Mouse (Mus musculus) limb, embryonic 11.5 days (tissue): ENCODE data around the gene Tnik. TPM values are rescaled to one million over a fixed set of nuclear protein-coding genes. Genes with fewer than 3 reads are reported as not detected.

Experiments used
- ATAC-seq: fragments of 200-750 bp; cut with Nextera tagmentation; 2 replicates; pipeline ENCODE4 v1.8.0; 2017; ENCODE audit warnings: low read depth; ENCODE audit not compliant: insufficient number of reproducible peaks, low FRiP score, low TSS enrichment
- DNase-seq: peaks from one replicate; pipeline ENCODE4 v3.0.0-alpha.2; 2015; ENCODE audit warnings: low spot score
- H3K27ac ChIP-seq: fragments of 300-500 bp; sonication (generic); replicated peaks from 2 replicates; pipeline ENCODE4 v1.5.1; 2014; ENCODE audit warnings: low read depth, mild to moderate bottlenecking, low read length
- H3K27me3 ChIP-seq: fragments of 300-500 bp; sonication (generic); 2 replicates; pipeline ENCODE4 v1.6.1; 2014; ENCODE audit warnings: mild to moderate bottlenecking, low read length, mixed read lengths; ENCODE audit not compliant: control insufficient read depth, insufficient read depth
- H3K36me3 ChIP-seq: fragments of 300-500 bp; sonication (generic); 2 replicates; pipeline ENCODE4 v1.6.1; 2014; ENCODE audit warnings: mild to moderate bottlenecking, low read length, moderate library complexity, mixed read lengths; ENCODE audit not compliant: control insufficient read depth, insufficient read depth
- H3K4me1 ChIP-seq: fragments of 300-500 bp; sonication (generic); 2 replicates; pipeline ENCODE4 v1.6.1; 2014; ENCODE audit warnings: low read length, mixed read lengths; ENCODE audit not compliant: control insufficient read depth, insufficient read depth
- H3K4me2 ChIP-seq: fragments of 300-500 bp; sonication (generic); 2 replicates; pipeline ENCODE4 v1.6.1; 2014; ENCODE audit warnings: low read depth, mild to moderate bottlenecking, moderate library complexity; ENCODE audit not compliant: severe bottlenecking
- H3K4me3 ChIP-seq: fragments of 300-500 bp; sonication (generic); 2 replicates; pipeline ENCODE4 v1.5.1; 2014; ENCODE audit warnings: low read depth, low read length
- H3K9ac ChIP-seq: fragments of 300-500 bp; sonication (generic); 2 replicates; pipeline ENCODE4 v1.6.1; 2014; ENCODE audit warnings: mild to moderate bottlenecking, low read length
- H3K9me3 ChIP-seq: fragments of 300-500 bp; sonication (generic); 2 replicates; pipeline ENCODE4 v1.6.1; 2016; ENCODE audit warnings: low read length; ENCODE audit not compliant: control insufficient read depth
- WGBS: fragments of 180-500 bp; shearing (Covaris S2); extraction: QIAGEN DNeasy Blood & Tissue Kit; methylation state at CpG from one replicate; pipeline ENCODE4 v1.1.7; 2014; 5-methylcytosine and 5-hydroxymethylcytosine counted together
- polyA plus RNA-seq: library from polyadenylated mRNA; unstranded; fragments of >200 nt; fragmentation: Nextera tagmentation; extraction: Ambion mirVana; gene quantifications from 2 replicates; pipeline ENCODE4 v1.2.1, GENCODE M21; 2014

Gene Tnik
- polyA plus RNA-seq, 1 experiment from 2014 or later, result 4.1 TPM

DNA sequence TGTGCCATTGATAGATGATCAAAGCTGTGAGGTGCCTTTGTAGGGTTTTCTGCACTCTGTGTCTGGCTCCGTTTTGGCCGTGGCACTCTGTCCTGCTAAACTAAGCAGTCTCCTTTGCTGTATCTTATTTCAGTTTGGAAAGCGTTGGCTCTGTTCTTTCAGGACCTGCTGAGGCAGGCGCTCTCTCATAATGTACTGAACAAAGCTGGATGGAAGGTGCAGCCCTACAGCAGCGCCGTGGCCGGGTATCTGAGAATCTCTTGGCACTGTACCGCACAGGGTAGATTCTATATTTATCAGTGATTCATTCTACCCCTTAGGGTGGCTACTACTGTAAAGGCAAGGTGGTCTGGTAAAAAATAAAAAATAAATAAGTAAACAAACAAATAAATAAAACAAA, 193.8 kb downstream of the Tnik start:
- H3K9ac ChIP-seq, result no peak overlapping the region
- WGBS, result 79% methylated on average over 8 of the region's 8 CpGs
- H3K4me2 ChIP-seq, result no peak overlapping the region
- no peak overlapping the region for H3K4me3 ChIP-seq
- H3K27me3 ChIP-seq, result no peaks in the 10 kb centered on the region
- no peaks in the 10 kb centered on the region for H3K4me1 ChIP-seq
- DNase-seq (no peak), ATAC-seq (no peak)
- no peaks in the 10 kb centered on the region for H3K36me3 ChIP-seq
- no peaks in the 10 kb centered on the region for H3K9me3 ChIP-seq
- H3K27ac ChIP-seq, result no peak overlapping the region

- 74% methylated on average over 2 of the region's 2 CpGs for whole genome bisulfite sequencing
- no peak overlapping the region for H3K9ac ChIP-seq
- no peak for ATAC-seq
Observed at GRCm38 (mm10) chr3:28457517-28457916, 194.5 kb downstream of the Tnik start.

GRCm38 (mm10) chr3:28466688-28467087, 203.7 kb downstream of the Tnik start:
- Histone ChIP-seq H3K27me3 (no peaks in the 10 kb centered on the region), H3K36me3 (no peaks in the 10 kb centered on the region), H3K9ac (no peak overlapping the region), H3K4me1 (no peaks in the 10 kb centered on the region), H3K4me2 (no peak overlapping the region), H3K4me3 (no peak overlapping the region), H3K9me3 (no peaks in the 10 kb centered on the region), H3K27ac (no peak overlapping the region)
- ATAC-seq, result no peak
- 90% methylated on average over 4 of the region's 4 CpGs for WGBS
- DNase-seq, result no peak

More at GRCm38 (mm10) chr3:28457517-28457916, 194.5 kb downstream of the Tnik start:
- no peaks in the 10 kb centered on the region for H3K9me3 ChIP-seq
- no peaks in the 10 kb centered on the region for H3K27me3 ChIP-seq
- no peaks in the 10 kb centered on the region for H3K36me3 ChIP-seq
- H3K4me1 ChIP-seq, result no peaks in the 10 kb centered on the region
- H3K4me3 ChIP-seq, result no peak overlapping the region
- DNase-seq, result no peak
- H3K27ac ChIP-seq, result no peak overlapping the region
- no peak overlapping the region for H3K4me2 ChIP-seq

GRCm38 (mm10) chr3:28467148-28467754, 204.2 kb downstream of the Tnik start:
- Histone ChIP-seq H3K27me3 (no peaks in the 10 kb centered on the region), H3K36me3 (no peaks in the 10 kb centered on the region), H3K27ac (no peak overlapping the region), H3K9ac (no peak overlapping the region), H3K4me2 (no peak overlapping the region), H3K4me3 (no peak overlapping the region), H3K9me3 (no peaks in the 10 kb centered on the region), H3K4me1 (no peaks in the 10 kb centered on the region)
- ATAC-seq (no peak), DNase-seq (no peak)
- WGBS, result 60% methylated on average over 1 of the region's 1 CpGs

GRCm38 (mm10) chr3:28467871-28468285, 204.9 kb downstream of the Tnik start:
- H3K27ac ChIP-seq, result no peak overlapping the region
- WGBS, result 51% methylated on average over 4 of the region's 4 CpGs
- no peak for ATAC-seq
- no peaks in the 10 kb centered on the region for H3K9me3 ChIP-seq
- no peaks in the 10 kb centered on the region for H3K4me1 ChIP-seq
- H3K4me2 ChIP-seq, result no peak overlapping the region
- H3K27me3 ChIP-seq, result no peaks in the 10 kb centered on the region
- no peak overlapping the region for H3K9ac ChIP-seq
- no peak for DNase-seq
- no peak overlapping the region for H3K4me3 ChIP-seq
- no peaks in the 10 kb centered on the region for H3K36me3 ChIP-seq

- no peak overlapping the region for H3K9ac ChIP-seq
- no peaks in the 10 kb centered on the region for H3K27me3 ChIP-seq
- no peak overlapping the region for H3K4me3 ChIP-seq
- no peak overlapping the region for H3K27ac ChIP-seq
- H3K4me2 ChIP-seq, result no peak overlapping the region
- ATAC-seq (no peak), DNase-seq (no peak)
- no peaks in the 10 kb centered on the region for H3K9me3 ChIP-seq
- WGBS, result 74% methylated on average over 1 of the region's 1 CpGs
- H3K4me1 ChIP-seq, result no peaks in the 10 kb centered on the region
- H3K36me3 ChIP-seq, result no peaks in the 10 kb centered on the region
Observed at GRCm38 (mm10) chr3:28473439-28473838, 210.4 kb downstream of the Tnik start.

DNA sequence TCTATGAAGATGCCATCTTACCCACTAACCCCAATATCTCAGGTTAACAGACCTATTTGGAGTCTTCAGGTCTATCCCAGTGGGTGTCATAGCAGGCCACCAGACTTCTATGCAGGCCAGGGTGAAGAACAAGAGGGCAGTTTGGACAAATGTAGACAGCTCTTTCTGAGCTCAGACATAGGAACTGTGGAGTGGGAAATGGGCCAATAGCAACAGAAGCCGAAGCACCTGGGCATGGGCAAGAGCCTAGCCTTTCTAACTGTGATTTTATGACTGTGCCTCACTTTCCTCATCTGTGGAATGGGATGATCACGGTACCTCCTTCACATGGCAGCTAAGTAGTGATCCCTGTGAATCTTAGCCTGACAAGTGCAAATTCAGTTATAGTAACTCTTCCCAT, 214.4 kb downstream of the Tnik start:
- 92% methylated on average over 2 of the region's 2 CpGs for WGBS
- Histone ChIP-seq H3K36me3 (no peaks in the 10 kb centered on the region), H3K9me3 (no peaks in the 10 kb centered on the region), H3K4me2 (no peak overlapping the region), H3K27me3 (no peaks in the 10 kb centered on the region), H3K4me3 (no peak overlapping the region), H3K27ac (no peak overlapping the region), H3K9ac (no peak overlapping the region), H3K4me1 (no peaks in the 10 kb centered on the region)
- no peak for ATAC-seq
- no peak for DNase-seq

GRCm38 (mm10) chr3:28485716-28486115, 222.7 kb downstream of the Tnik start:
- Histone ChIP-seq H3K4me2 (no peak overlapping the region), H3K9ac (no peak overlapping the region), H3K4me1 (no peaks in the 10 kb centered on the region), H3K27ac (no peak overlapping the region), H3K9me3 (no peaks in the 10 kb centered on the region), H3K27me3 (no peaks in the 10 kb centered on the region), H3K36me3 (no peaks in the 10 kb centered on the region), H3K4me3 (no peak overlapping the region)
- ATAC-seq, result no peak
- WGBS, result 64% methylated on average over 7 of the region's 7 CpGs
- DNase-seq, result no peak

GRCm38 (mm10) chr3:28487418-28487817, 224.4 kb downstream of the Tnik start:
- H3K4me3 ChIP-seq, result no peak overlapping the region
- no peak for ATAC-seq
- DNase-seq, result no peak
- H3K27ac ChIP-seq, result no peak overlapping the region
- 81% methylated on average over 9 of the region's 9 CpGs for WGBS
- no peaks in the 10 kb centered on the region for H3K9me3 ChIP-seq
- H3K4me2 ChIP-seq, result no peak overlapping the region
- H3K9ac ChIP-seq, result no peak overlapping the region
- no peaks in the 10 kb centered on the region for H3K4me1 ChIP-seq
- H3K36me3 ChIP-seq, result no peaks in the 10 kb centered on the region
- no peaks in the 10 kb centered on the region for H3K27me3 ChIP-seq
